Mouse (Mus musculus): ENCODE results near the gene Ucma.

GRCm38 (mm10) chr2:4950986-4951385 lies 24.9 kb upstream of the Ucma start:
- TF ChIP-seq POLR2A (IDR thresholded peaks at IDR 0.05; ENCODE audit: extremely low read depth, insufficient read depth, low read length) (no peak), CTCF (IDR thresholded peaks at IDR 0.05; ENCODE audit: extremely low read depth, insufficient read depth, low read length) (no peak)

Measured in cortical plate, adult 2 months (tissue).